Mouse (Mus musculus): ENCODE measurements at regions not wholly inside any gene's neighbourhood (a gene's known extent, or its start where the extent isn't known, plus 50 kb on each side); places are given as distances from the start of the nearest gene placed in this dataset.
A peak's percentile ranks its signal among the peaks of the same experiment; 100 is the strongest.
"Not testable (repeated sequence)": the region's sequence is repeated elsewhere in the genome, so short reads cannot be mapped to it uniquely, and the experiment has no call there.

- not testable (repeated sequence) for DNase-seq
These were observed 137.9 kb downstream of the Tcp10c start for GRCm38 (mm10) chr17:13492239-13492638.

- DNase-seq, result peak in 1 of 2 experiments; percentile 1
These were observed 138.4 kb downstream of the Tcp10c start for GRCm38 (mm10) chr17:13492649-13493277.

- DNase-seq, result peak in 1 of 2 experiments; percentile 2
These were observed 139.5 kb downstream of the Tcp10c start for GRCm38 (mm10) chr17:13493866-13494265.

GRCm38 (mm10) chr17:13494475-13494874 lies 140.1 kb downstream of the Tcp10c start:
- peak in 1 of 2 experiments; percentile 2 for DNase-seq

GRCm38 (mm10) chr17:13504365-13504764 lies 150.0 kb downstream of the Tcp10c start:
- not testable (repeated sequence) for DNase-seq

GRCm38 (mm10) chr17:13504827-13505268 lies 150.5 kb downstream of the Tcp10c start:
- DNase-seq, result peak in 1 of 2 experiments; percentile 18

- DNase-seq, result not testable (repeated sequence)
These were observed 153.2 kb downstream of the Tcp10c start for GRCm38 (mm10) chr17:13507397-13508063.

GRCm38 (mm10) chr17:13519409-13520201 lies 165.2 kb downstream of the Tcp10c start:
- DNase-seq, result not testable (repeated sequence)

GRCm38 (mm10) chr17:13532579-13532978 lies 178.2 kb downstream of the Tcp10c start:
- not testable (repeated sequence) for DNase-seq

- no peak for DNase-seq
These were observed 186.3 kb downstream of the Tcp10c start for GRCm38 (mm10) chr17:13540446-13541241.

- DNase-seq, result no peak
These were observed 186.9 kb downstream of the Tcp10c start for GRCm38 (mm10) chr17:13541249-13541648.

- no peak for DNase-seq
These were observed 187.9 kb downstream of the Tcp10c start for GRCm38 (mm10) chr17:13542261-13542660.

- no peak for DNase-seq
These were observed 188.5 kb downstream of the Tcp10c start for GRCm38 (mm10) chr17:13542856-13543255.

- DNase-seq, result peak in 1 of 2 experiments; percentile 29
These were observed 189.8 kb downstream of the Tcp10c start for GRCm38 (mm10) chr17:13544036-13544795.

GRCm38 (mm10) chr17:13546249-13546648 lies 191.9 kb downstream of the Tcp10c start:
- DNase-seq, result no peak

- no peak for DNase-seq
These were observed 192.3 kb downstream of the Tcp10c start for GRCm38 (mm10) chr17:13546669-13547085.

GRCm38 (mm10) chr17:13547657-13548360 lies 193.4 kb downstream of the Tcp10c start:
- no peak for DNase-seq

GRCm38 (mm10) chr17:13549975-13550895 lies 195.9 kb downstream of the Tcp10c start:
- no peak for DNase-seq

GRCm38 (mm10) chr17:13550896-13551267 lies 196.5 kb downstream of the Tcp10c start:
- not testable (repeated sequence) for DNase-seq

Measured in lung, adult 18-20 months (tissue).